Mouse (Mus musculus) c-Kit-positive CD71-negative TER-119-negative erythroid progenitor cells, embryonic 14.5 days (primary cell): ENCODE results near the gene Sema3b.

Experiments used
- DNase-seq: peaks from one replicate; pipeline ENCODE4 v3.0.0-alpha.2; 2013; ENCODE audit warnings: low read depth

Sema3b gene

DNA sequence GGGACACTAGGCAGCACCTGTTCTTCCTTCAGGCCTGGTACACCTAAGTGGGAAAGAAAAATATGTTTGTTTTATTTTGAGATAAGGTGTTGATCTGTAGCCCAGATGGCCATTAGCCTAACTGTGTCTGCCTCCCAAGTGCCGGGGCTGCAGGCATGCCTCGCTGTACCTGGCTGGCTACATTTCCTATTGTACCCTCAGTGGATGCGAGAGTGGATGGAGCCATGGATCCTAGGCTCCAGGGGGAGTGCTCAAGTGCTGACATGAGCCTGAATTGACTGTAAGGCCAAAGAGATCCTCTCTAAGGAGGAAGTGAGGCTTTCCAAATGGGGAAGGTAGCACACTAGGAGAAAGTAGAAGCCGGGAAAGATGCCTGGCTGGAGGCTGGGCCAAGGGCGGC, 61.1 kb downstream of the Sema3b start:
- no peak for DNase-seq
